Mouse (Mus musculus): ENCODE measurements around the gene Wrb. TPM values are rescaled to one million over a fixed set of nuclear protein-coding genes. Genes with fewer than 3 reads are reported as not detected.
"Not testable (repeated sequence)": the region's sequence is repeated elsewhere in the genome, so short reads cannot be mapped to it uniquely, and the experiment has no call there.

Wrb gene
- 6.6 and 8.2 TPM in 2 replicates for total RNA-seq (2017)

DNA sequence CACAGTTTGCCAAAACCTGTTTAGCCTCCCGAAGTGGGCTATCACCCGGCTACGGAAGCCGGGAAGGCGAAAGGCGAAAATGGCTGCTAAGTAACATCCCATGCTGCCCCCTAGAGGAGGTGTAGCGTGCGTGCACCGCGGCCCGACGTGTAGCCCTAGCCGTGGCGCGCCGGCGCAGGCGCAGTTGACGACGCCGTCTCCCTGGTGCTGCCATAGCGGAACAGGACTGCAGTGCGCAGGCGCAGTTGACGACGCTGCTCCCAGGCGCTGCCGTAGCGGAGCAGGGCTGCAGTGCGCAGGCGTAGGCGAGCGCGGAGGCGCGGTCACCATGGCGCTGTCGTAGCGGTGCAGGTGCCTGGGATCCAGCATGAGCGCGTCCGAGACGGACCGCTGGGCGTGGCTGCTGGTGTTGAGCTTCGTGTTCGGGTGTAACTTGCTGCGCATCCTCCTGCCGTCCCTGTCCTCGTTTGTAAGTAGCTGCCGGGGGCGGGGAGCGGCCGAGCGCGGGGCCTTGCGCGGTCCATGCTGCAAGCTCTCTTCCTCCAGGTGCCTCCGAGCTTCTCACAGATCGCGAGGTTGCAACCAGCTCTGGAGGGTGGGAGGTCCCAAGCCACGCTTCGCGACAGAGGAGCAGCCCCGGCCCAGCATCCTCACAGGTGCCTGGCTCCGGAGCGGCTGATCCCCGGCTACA, at the start of gene Wrb:
Gene Wrb (plus strand): TSS at position 298 of the 691 bp plus-strand sequence.
- ATAC-seq (ENCODE audit: extremely low read depth, insufficient number of reproducible peaks, low FRiP score, poor library complexity, severe bottlenecking), result peak; percentile 92

DNA sequence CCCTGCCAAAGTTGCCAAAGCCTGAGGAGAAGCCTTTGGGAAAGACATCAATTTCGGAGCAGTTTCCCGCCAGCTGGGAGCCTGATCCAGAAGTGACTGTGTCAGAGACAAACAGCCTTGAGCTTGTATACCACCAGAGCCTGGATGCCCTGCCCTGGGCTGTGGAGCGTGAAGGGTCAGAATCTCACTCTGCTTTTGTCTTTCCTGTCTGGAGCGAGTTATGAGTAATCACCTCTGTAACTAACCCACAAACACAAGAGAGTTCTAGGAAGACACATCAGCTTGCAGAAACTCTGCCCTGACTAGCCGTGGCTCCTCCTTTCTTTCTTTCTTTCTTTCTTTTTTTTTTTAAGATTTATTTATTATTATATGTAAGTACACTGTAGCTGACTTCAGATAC, 49.2 kb upstream of the Wrb start:
- no peak for ATAC-seq (ENCODE audit: extremely low read depth, insufficient number of reproducible peaks, low FRiP score, poor library complexity, severe bottlenecking)

DNA sequence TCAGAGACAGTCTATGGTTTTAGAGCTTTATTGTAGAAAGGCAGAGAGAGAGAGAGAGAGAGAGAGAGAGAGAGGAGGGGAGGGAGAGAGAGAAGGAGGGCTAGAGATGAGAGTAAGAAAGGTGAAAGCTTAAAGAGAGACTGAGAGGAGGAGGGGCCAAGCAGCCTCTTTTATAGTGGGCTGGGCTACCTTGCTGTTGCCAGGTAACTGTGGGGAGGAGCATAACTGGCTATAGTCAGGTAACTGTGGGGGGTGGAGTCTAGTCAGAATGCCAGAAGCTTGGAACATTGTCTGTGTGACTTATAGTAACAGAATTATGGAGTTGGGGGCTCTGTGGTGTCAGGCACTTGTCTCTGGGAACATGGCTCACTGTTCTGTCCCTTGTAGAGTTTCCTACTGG, 47.4 kb upstream of the Wrb start:
- ATAC-seq (ENCODE audit: extremely low read depth, insufficient number of reproducible peaks, low FRiP score, poor library complexity, severe bottlenecking), result not testable (repeated sequence)

DNA sequence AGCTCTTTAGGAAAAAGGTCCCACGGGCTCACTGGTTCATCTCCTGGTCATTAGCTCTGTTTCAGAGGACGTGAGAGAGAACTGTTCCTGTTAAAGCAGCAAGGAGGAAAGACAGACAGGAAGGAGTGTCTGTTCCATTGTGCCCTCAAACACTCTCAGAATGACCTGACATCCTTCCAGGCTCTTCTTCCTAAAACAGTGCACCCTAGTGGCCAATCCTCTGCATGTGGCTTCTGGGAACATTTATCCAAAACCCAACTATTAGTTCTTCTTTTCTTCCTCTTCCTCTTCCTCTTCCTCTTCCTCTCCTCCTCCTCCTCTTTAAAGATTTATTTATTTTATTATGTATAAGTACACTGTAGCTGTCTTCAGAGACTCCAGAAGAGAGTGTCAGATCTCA, 42.2 kb upstream of the Wrb start:
- ATAC-seq (ENCODE audit: extremely low read depth, insufficient number of reproducible peaks, low FRiP score, poor library complexity, severe bottlenecking), result no peak

DNA sequence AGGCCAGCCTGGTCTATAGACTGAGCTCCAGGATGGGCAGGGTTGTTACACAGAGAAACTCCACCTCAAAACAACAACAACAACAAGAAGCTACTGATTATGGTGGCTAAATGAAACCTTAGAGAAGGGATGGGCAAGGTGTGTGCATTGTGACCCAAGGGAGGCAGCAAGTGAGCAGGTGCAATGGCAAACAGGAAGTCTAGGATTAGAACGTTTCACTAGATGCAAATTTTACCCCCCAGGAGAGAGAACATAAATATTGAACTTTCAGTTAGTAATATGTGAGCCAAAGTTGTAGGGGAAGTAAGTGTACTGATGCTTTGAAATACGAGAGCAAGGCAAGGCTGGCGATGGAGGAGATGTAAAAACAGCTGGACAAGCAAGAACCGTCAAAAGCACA, 35.5 kb upstream of the Wrb start:
- ATAC-seq (ENCODE audit: extremely low read depth, insufficient number of reproducible peaks, low FRiP score, poor library complexity, severe bottlenecking), result peak; percentile 79

DNA sequence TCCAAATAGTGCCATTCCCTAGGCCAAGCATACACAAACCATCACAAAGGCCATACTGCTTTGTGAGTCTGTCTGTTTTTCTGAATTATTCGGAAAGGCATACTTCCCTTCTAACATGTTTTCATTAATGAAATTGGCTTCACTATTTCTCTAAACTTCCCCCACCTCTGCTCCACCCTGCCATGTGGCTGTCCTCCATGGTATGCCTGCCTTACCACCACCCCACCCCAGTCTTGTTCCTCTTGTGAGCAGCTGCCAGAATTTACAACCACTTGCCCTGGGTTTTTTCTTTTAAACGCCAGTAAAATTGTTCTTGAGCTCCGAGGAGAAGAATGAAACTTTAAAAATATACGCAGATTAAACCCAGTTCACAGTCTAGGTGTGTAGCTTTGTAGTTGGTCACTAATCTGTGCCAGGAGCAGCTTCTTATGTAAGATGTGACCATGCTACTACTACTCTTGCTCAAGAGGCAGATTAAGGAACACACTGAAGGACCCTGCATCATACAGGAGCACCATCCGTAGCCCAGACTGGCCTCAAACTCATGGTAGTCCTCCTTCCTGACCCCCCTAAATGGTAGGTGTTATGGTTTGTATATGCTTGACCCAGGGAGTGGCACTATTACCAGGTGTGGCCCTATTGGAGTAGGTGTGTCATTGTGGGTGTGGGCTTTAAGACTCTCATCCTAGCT, 34.4 kb upstream of the Wrb start:
- ATAC-seq (ENCODE audit: extremely low read depth, insufficient number of reproducible peaks, low FRiP score, poor library complexity, severe bottlenecking), result peak; percentile 34; the same call in 1 of the 2 replicates

DNA sequence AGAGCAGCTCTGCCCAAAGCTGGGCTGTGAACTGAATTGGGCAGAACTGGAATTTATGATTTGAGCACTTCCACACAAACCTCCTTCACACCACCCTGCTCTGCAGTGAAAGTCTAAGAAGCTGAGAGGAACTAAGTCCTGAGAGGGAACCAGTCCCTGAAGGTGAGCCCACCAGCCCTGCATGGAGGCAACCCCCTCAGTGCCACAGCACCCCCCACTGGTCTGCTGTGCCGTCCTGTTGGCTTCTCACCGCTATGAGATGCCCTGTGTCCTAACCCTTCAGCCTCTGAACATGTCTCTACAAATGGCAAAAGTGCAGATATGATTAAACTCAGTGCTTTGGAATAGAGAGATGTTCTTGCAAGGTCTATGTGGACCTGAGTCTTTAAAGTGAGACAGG, 32.4 kb upstream of the Wrb start:
- ATAC-seq (ENCODE audit: extremely low read depth, insufficient number of reproducible peaks, low FRiP score, poor library complexity, severe bottlenecking), result no peak

DNA sequence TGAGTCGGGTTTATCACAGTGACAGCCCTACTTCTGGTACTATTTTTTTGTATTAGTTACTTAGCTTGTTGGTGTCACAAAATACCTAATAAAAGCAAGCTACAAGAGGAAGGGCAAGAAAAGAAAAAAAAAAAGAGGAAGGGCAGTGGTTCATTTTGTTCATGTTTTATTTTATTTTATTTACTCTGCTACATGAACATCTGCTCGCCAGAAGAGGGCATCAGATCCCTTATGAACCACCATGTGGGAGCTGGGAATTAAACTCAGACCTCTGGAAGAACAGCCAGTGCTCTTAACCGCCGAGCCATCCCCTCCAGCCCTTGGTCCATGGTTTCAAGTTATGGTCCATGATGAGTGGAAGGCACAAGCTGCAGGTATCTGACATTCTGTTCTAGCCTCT, 30.5 kb upstream of the Wrb start:
- no peak for ATAC-seq (ENCODE audit: extremely low read depth, insufficient number of reproducible peaks, low FRiP score, poor library complexity, severe bottlenecking)

DNA sequence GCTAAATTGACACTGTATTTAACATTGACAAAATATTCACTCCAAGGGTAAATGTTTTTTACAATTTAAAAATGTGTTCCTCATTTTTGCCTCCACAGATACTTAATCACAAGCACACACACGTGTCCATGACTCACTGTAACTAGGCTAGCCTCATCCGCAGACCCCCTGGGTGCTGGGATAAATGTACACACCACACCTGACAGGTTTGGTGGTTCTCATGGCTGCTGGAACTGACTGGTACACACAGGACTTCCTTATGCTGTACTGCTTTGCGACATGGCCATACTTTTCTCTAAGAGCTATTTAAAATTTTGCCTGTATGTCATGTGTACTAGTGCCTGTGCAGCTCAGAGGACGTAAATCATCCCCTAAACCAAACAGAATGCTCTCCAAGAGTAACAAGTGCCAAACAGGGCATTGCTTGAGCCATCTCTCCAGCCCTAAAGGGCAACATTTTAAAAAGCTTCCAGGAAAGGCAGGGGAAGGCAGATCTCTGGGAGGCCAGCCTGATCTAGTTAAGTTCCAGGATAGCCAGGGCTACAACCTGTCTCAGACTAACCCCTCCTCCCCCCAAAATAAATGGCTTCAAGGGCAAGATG, 25.1 kb upstream of the Wrb start:
- ATAC-seq (ENCODE audit: extremely low read depth, insufficient number of reproducible peaks, low FRiP score, poor library complexity, severe bottlenecking), result no peak

DNA sequence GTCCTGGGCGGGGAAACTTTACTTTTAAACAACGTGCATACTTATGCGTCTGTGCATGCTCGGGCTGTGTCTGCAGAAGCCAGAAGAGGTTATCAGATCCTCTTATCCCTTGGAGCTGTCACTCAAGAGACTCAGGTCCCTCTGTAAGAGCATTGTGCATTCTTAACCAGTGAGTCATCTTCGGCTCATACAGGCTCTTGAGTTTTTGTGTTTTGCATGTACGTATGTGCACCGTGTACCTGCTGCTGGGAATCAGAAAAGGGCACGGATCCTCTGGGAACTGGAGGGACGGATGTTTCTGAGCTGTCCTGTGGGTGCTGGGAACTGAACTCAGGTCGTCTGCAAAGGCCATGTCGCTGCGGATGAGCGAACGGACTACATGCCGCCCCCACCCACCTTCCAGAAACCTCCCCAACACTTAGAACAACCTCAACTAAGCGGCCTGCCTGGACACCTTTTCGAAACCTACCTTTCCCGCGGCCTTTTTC, 18.5 kb upstream of the Wrb start:
- no peak for ATAC-seq (ENCODE audit: extremely low read depth, insufficient number of reproducible peaks, low FRiP score, poor library complexity, severe bottlenecking)

DNA sequence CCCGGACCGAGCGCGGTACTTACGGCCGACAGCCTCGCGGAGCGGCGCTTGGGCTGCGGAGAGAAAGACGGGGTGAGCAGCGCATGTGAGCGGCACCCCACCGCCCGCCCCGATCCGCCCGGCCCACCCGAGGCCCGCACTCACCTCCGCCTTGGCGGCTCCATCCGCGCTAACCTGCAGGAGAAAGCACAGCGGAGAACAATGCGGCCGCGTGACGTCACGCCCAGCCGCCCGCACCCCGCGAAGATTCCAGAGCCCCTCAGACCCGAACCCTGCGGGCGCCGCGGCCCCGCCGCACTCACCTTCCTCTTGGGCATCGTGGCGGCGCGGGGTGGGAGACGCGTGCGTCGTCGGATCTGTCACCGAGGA, 17.9 kb upstream of the Wrb start:
- 0 out of 2 replicates have a peak, but pooled peaks have one; percentile 2 for ATAC-seq (ENCODE audit: extremely low read depth, insufficient number of reproducible peaks, low FRiP score, poor library complexity, severe bottlenecking)

DNA sequence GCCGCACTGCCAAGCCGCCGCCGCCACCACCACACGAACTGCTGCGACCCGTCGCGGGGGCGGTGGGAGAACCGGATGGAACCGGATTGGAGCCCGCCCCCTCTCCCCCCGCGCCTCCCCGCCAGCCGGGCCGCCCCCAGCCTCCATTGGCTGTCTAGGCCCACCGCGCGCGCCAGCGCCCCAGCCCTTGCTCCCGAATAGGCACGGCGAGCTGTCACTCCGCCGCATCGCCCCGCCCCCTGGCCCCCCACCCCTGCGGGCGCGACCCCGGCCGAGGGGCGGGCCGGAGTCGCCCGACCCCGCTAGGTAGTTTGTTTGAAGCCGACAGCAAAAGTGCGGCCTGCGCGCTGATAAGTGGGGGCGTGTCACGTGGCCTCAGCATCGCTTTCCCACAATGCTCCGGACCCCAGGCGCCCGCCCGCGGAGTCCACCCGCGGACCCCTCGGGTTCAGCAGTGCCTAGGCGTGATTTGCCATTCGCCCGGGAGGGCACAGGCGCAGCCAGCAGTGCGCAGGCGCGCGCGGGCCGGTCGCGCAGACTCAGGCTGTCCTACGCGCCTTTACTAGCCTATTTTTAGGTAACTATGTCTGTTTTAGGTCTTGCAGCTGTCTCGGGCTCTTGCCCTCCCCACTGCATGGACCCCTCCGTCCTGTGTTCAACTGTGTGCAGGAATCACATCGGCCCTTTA, 17.4 kb upstream of the Wrb start, which contains the start of gene Hmgn1:
Gene Hmgn1 (minus strand): TSS at position 73 of the 688 bp plus-strand sequence.
- ATAC-seq (ENCODE audit: extremely low read depth, insufficient number of reproducible peaks, low FRiP score, poor library complexity, severe bottlenecking), result peak; percentile 83

DNA sequence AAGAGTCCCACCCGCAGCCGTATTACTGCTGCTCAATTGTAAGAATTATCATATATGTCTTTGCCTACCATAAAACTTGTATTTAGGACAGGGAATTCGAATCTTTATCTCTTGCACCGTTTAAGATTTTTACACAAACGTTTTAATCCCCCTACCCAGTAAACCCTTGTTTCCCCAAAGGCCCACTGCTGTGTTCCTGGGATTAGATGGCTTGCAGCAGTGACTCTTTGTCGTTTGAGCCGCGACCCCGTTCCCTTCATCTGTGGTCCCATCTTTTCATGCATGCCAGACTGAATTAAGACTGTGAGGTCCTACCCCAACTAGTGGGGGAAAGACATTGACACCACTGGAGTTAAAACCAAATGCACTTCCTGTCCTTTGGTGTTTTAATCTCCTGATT, 16.7 kb upstream of the Wrb start:
- no peak for ATAC-seq (ENCODE audit: extremely low read depth, insufficient number of reproducible peaks, low FRiP score, poor library complexity, severe bottlenecking)

DNA sequence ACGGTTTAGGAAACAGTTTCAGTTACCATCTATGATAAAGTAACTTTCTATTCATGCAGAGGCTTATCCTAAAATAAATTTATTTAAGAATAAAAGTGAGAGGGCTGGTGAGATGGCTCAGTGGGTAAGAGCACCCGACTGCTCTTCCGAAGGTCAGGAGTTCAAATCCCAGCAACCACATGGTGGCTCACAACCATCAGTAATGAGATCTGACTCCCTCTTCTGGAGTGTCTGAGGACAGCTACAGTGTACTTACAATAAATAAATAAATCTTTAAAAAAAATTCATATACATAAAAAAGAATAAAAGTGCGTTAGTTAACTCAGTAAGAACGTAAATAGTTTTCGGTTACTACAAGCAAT, 478 bp upstream of the Wrb start:
- ATAC-seq (ENCODE audit: extremely low read depth, insufficient number of reproducible peaks, low FRiP score, poor library complexity, severe bottlenecking), result not testable (repeated sequence)

DNA sequence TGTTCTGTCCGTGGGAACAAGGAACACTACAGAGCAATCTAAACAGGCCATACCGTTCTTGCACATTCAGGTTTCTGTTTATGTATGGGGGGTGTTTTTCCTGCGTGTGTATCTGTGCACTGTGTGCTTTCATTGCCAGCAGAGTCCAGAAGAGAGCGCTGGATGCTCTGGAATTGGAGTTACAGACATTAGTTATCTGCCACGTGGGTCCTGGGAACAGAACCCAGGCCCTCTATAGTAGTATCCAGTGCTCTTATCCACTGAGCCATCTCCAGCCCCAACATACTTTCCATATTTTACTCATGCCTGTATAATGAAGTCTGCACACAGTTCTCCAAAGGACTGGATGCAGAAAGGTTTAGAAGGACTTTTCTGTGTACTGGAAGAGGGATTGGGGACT, 607 bp downstream of the Wrb start:
- ATAC-seq (ENCODE audit: extremely low read depth, insufficient number of reproducible peaks, low FRiP score, poor library complexity, severe bottlenecking), result no peak

DNA sequence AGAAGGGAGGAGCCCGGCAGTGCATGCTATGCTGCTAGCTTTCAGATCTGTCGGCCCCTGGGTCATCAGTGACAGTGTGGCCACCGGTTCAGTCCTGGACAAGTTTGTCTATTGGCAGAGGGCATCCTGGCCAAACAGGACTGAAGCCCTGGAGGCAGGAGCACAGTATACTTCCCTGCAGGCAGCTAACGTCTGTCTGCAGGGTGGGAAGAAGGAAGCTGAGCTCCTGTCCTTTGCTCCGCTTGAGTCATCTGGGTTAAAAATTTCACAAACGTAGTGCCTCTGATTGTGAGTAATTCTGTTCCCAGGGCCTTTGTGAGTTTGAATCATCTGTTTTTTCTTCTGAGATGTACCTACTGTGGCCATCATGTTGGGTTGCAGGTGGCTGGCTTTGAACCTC, 3.6 kb downstream of the Wrb start:
- ATAC-seq (ENCODE audit: extremely low read depth, insufficient number of reproducible peaks, low FRiP score, poor library complexity, severe bottlenecking), result no peak

DNA sequence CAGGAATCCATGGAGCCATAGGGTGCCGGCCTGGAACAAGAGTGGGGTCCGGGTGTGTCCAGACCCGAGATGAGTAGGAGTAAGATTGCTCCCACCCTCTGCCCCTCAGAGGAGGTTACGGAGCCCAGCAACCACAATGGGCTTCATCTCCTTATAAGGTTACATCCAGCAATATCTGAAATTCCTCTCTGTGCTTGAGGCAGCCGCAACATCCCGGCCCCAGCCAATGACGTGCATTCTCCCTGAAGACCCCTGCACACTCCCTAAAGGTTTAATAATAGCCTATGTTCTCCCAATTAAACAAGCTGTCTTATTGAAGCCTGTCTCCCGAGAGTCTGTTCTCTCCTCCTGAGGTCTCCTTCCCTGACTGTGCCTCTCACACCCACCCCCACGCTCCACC, 4.1 kb downstream of the Wrb start:
- no peak for ATAC-seq (ENCODE audit: extremely low read depth, insufficient number of reproducible peaks, low FRiP score, poor library complexity, severe bottlenecking)

DNA sequence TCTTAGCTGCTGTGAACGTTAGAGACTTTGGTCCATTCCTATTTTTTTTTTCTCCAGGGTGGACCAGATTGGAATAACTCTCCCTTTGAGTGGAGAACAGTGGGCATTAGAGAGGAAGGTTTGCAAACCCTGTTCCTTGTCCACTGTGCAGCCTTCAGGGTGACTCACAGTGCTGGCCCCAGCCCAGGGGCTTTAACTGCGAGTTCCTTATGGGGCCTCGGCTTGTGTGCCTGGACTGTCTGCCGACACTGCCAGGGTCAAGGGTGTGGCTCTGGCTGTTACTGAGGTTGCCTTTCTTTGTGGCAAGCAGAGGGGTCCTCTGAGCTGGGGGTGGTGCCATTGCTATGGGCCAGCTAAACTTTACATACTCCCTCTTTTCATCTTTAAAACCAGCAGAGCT, 5.8 kb downstream of the Wrb start:
- ATAC-seq (ENCODE audit: extremely low read depth, insufficient number of reproducible peaks, low FRiP score, poor library complexity, severe bottlenecking), result no peak

DNA sequence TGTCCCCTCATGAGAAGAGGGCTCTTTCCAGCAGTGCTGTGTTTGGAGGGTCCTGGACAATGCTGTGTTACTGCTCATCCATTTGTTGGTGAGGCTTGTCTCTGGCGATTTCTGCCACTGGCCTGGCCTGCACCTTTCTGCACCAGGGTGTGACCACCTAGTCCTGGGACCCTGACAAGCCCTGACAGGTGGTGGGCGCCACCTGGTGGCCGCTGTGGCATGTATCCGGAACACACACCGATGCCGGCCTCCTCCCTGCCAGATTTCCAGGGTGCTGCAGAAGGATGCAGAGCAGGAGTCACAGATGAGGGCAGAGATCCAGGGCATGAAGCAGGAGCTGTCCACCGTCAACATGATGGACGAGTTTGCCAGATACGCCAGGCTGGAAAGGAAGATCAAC, 6.3 kb downstream of the Wrb start:
- ATAC-seq (ENCODE audit: extremely low read depth, insufficient number of reproducible peaks, low FRiP score, poor library complexity, severe bottlenecking), result peak; percentile 50

DNA sequence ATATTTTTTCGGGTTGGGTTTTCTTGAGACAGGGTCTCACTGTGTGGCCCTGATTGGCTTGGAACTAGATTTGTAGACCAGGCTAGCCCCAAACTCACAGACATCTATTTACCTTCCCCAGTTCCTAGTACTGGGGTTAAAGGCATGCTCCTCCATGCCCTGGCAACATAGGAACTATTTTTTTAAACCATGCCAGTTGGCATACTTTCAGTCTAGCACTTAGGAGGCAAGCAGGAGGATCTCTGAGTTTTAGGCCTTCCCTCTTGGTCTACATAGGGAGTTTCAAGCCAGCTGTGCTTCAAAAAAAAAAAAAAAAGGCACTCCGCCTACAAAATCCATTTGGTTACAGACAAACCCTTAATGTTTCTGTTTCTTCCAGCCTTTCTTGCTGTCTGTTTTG, 9.3 kb downstream of the Wrb start:
- no peak for ATAC-seq (ENCODE audit: extremely low read depth, insufficient number of reproducible peaks, low FRiP score, poor library complexity, severe bottlenecking)
